Mouse (Mus musculus) megakaryocyte, embryonic 14.5 days (primary cell): Measurements from ENCODE around the gene Necab2. TPM values are rescaled to one million over a fixed set of nuclear protein-coding genes. Genes with fewer than 3 reads are reported as not detected.
A peak's percentile ranks its signal among the peaks of the same experiment; 100 is the strongest.

Source experiments
- H3K27me3 ChIP-seq: replicated peaks from 2 replicates; pipeline ENCODE3; 2012; ENCODE audit warnings: inconsistent platforms
- H3K36me3 ChIP-seq: replicated peaks from 2 replicates; pipeline ENCODE3; 2012; ENCODE audit warnings: low read length, inconsistent platforms, mixed read lengths
- H3K4me1 ChIP-seq: 2 replicates; pipeline ENCODE4 v1.6.1; 2012; ENCODE audit warnings: inconsistent platforms
- H3K4me3 ChIP-seq: replicated peaks from 2 replicates; pipeline ENCODE3; 2012; ENCODE audit warnings: moderate library complexity, mild to moderate bottlenecking, inconsistent platforms
- H3K9me3 ChIP-seq: 2 replicates; pipeline ENCODE4 v1.6.1; 2012; ENCODE audit warnings: inconsistent platforms
- FLI1 ChIP-seq: IDR thresholded peaks from 2 replicates; pipeline ENCODE4 v1.6.1; 2012; ENCODE audit warnings: low read length, inconsistent platforms, mixed read lengths
- GATA1 ChIP-seq: IDR thresholded peaks from 3 replicates; pipeline ENCODE4 v1.6.1; 2012; ENCODE audit warnings: mixed read lengths, low read length, inconsistent platforms, borderline replicate concordance
- polyA plus RNA-seq: library from polyadenylated mRNA; stranded (reverse); fragments of >175 nt; gene quantifications from 2 replicates; pipeline ENCODE4 v1.2.3, GENCODE M21; 2012; ENCODE audit warnings: low replicate concordance; ENCODE audit not compliant: insufficient read depth

Necab2 gene
- polyA plus RNA-seq, result not detected in 2 replicates

- Histone ChIP-seq H3K27me3 (peaks cover 91% of the 10 kb centered on the region), H3K9me3 (no peaks in the 10 kb centered on the region), H3K36me3 (peaks cover 37% of the 10 kb centered on the region), H3K4me3 (peak within 1 kb of the TSS; percentile 87), H3K4me1 (peaks cover 25% of the 10 kb centered on the region)
- TF ChIP-seq FLI1 (no peak), GATA1 (no peak)
Measured at GRCm38 (mm10) chr8:119446211-119446989, at the start of gene Necab2. Necab2 (plus strand) TSS chr8:119446719.

GRCm38 (mm10) chr8:119398558-119398957, 48.0 kb upstream of the Necab2 start:
- Histone ChIP-seq H3K9me3 (no peaks in the 10 kb centered on the region), H3K36me3 (peaks cover 69% of the 10 kb centered on the region), H3K4me3 (no peak overlapping the region), H3K27me3 (no peaks in the 10 kb centered on the region), H3K4me1 (peaks cover 52% of the 10 kb centered on the region)
- TF ChIP-seq GATA1, result no peak
- no peak for TF ChIP-seq FLI1

GRCm38 (mm10) chr8:119399255-119399654, 47.3 kb upstream of the Necab2 start:
- Histone ChIP-seq H3K36me3 (peaks cover 76% of the 10 kb centered on the region), H3K4me1 (peaks cover 49% of the 10 kb centered on the region), H3K27me3 (no peaks in the 10 kb centered on the region), H3K9me3 (no peaks in the 10 kb centered on the region), H3K4me3 (no peak overlapping the region)
- TF ChIP-seq GATA1 (no peak), FLI1 (no peak)

- H3K4me1 ChIP-seq, result peaks cover 54% of the 10 kb centered on the region
- peaks cover 85% of the 10 kb centered on the region for H3K36me3 ChIP-seq
- no peaks in the 10 kb centered on the region for H3K27me3 ChIP-seq
- TF ChIP-seq FLI1 (no peak), GATA1 (no peak)
- H3K4me3 ChIP-seq, result no peak overlapping the region
- no peaks in the 10 kb centered on the region for H3K9me3 ChIP-seq
Measured at GRCm38 (mm10) chr8:119400122-119400671, 46.3 kb upstream of the Necab2 start.

GRCm38 (mm10) chr8:119400904-119401303, 45.6 kb upstream of the Necab2 start:
- Histone ChIP-seq H3K4me1 (peaks cover 47% of the 10 kb centered on the region), H3K9me3 (no peaks in the 10 kb centered on the region), H3K36me3 (peaks cover 91% of the 10 kb centered on the region), H3K4me3 (no peak overlapping the region), H3K27me3 (no peaks in the 10 kb centered on the region)
- no peak for TF ChIP-seq FLI1
- no peak for TF ChIP-seq GATA1

GRCm38 (mm10) chr8:119403912-119404311, 42.6 kb upstream of the Necab2 start:
- no peaks in the 10 kb centered on the region for H3K9me3 ChIP-seq
- H3K27me3 ChIP-seq, result no peaks in the 10 kb centered on the region
- no peak overlapping the region for H3K4me3 ChIP-seq
- peaks cover 19% of the 10 kb centered on the region; the same call in 1 of the 2 replicates for H3K4me1 ChIP-seq
- H3K36me3 ChIP-seq, result peaks cover 95% of the 10 kb centered on the region
- no peak for TF ChIP-seq FLI1
- TF ChIP-seq GATA1, result no peak

- peaks cover 95% of the 10 kb centered on the region for H3K36me3 ChIP-seq
- no peaks in the 10 kb centered on the region for H3K27me3 ChIP-seq
- peaks cover 15% of the 10 kb centered on the region; the same call in 1 of the 2 replicates for H3K4me1 ChIP-seq
- H3K4me3 ChIP-seq, result peak overlapping the region; percentile 62
- H3K9me3 ChIP-seq, result no peaks in the 10 kb centered on the region
- TF ChIP-seq GATA1 (peak; percentile 10; the same call in 1 of the 3 replicates), FLI1 (no peak)
Measured at GRCm38 (mm10) chr8:119404648-119405047, 41.9 kb upstream of the Necab2 start.

- H3K36me3 ChIP-seq, result peaks cover 87% of the 10 kb centered on the region
- H3K27me3 ChIP-seq, result peaks cover 3% of the 10 kb centered on the region
- TF ChIP-seq FLI1, result no peak
- no peak for TF ChIP-seq GATA1
- H3K4me1 ChIP-seq, result peaks cover 25% of the 10 kb centered on the region
- no peak overlapping the region for H3K4me3 ChIP-seq
- no peaks in the 10 kb centered on the region for H3K9me3 ChIP-seq
Measured at GRCm38 (mm10) chr8:119408311-119408710, 38.2 kb upstream of the Necab2 start.

- H3K4me1 ChIP-seq, result peaks cover 24% of the 10 kb centered on the region
- peaks cover 36% of the 10 kb centered on the region for H3K27me3 ChIP-seq
- no peak for TF ChIP-seq GATA1
- TF ChIP-seq FLI1, result no peak
- no peaks in the 10 kb centered on the region for H3K9me3 ChIP-seq
- peak overlapping the region; percentile 44 for H3K4me3 ChIP-seq
- H3K36me3 ChIP-seq, result peaks cover 51% of the 10 kb centered on the region
Measured at GRCm38 (mm10) chr8:119412037-119412734, 34.3 kb upstream of the Necab2 start.

- TF ChIP-seq FLI1 (no peak), GATA1 (no peak)
- Histone ChIP-seq H3K9me3 (no peaks in the 10 kb centered on the region), H3K4me3 (peak overlapping the region; percentile 90), H3K27me3 (peaks cover 43% of the 10 kb centered on the region), H3K36me3 (peaks cover 44% of the 10 kb centered on the region), H3K4me1 (peaks cover 24% of the 10 kb centered on the region)
Measured at GRCm38 (mm10) chr8:119412735-119413498, 33.6 kb upstream of the Necab2 start.
